Mouse (Mus musculus): ENCODE data around the gene Slc25a3. TPM values are rescaled to one million over a fixed set of nuclear protein-coding genes. Genes with fewer than 3 reads are reported as not detected.

The Slc25a3 gene
- polyA plus RNA-seq, 1 experiment, result 253 TPM

- Histone ChIP-seq H3K9me3 (no peaks in the 10 kb centered on the region), H3K27me3 (replicated peaks) (no peaks in the 10 kb centered on the region), H3K36me3 (replicated peaks; ENCODE audit: low read length) (peaks cover 42% of the 10 kb centered on the region), H3K4me3 (replicated peaks) (no peak overlapping the region), H3K4me1 (peaks cover 70% of the 10 kb centered on the region)
- no peak for TF ChIP-seq GATA1 (IDR thresholded peaks at IDR 0.05; ENCODE audit: borderline replicate concordance, low read length)
- TF ChIP-seq FLI1 (IDR thresholded peaks at IDR 0.05; ENCODE audit: low read length), result no peak
These were observed 42.0 kb upstream of the Slc25a3 start for GRCm38 (mm10) chr10:91165850-91166249.

GRCm38 (mm10) chr10:91164491-91164890 lies 40.6 kb upstream of the Slc25a3 start:
- TF ChIP-seq FLI1 (IDR thresholded peaks at IDR 0.05; ENCODE audit: low read length), result no peak
- no peak for TF ChIP-seq GATA1 (IDR thresholded peaks at IDR 0.05; ENCODE audit: borderline replicate concordance, low read length)
- no peaks in the 10 kb centered on the region for H3K9me3 ChIP-seq
- H3K4me3 ChIP-seq (replicated peaks), result no peak overlapping the region
- H3K36me3 ChIP-seq (replicated peaks; ENCODE audit: low read length), result peaks cover 56% of the 10 kb centered on the region
- H3K4me1 ChIP-seq, result peaks cover 69% of the 10 kb centered on the region
- H3K27me3 ChIP-seq (replicated peaks), result no peaks in the 10 kb centered on the region

- TF ChIP-seq FLI1 (IDR thresholded peaks at IDR 0.05; ENCODE audit: low read length) (no peak), GATA1 (IDR thresholded peaks at IDR 0.05; ENCODE audit: borderline replicate concordance, low read length) (no peak)
- no peaks in the 10 kb centered on the region for H3K27me3 ChIP-seq (replicated peaks)
- H3K4me1 ChIP-seq, result peaks cover 54% of the 10 kb centered on the region
- peaks cover 74% of the 10 kb centered on the region for H3K36me3 ChIP-seq (replicated peaks; ENCODE audit: low read length)
- H3K4me3 ChIP-seq (replicated peaks), result no peak overlapping the region
- no peaks in the 10 kb centered on the region for H3K9me3 ChIP-seq
These were observed 38.8 kb upstream of the Slc25a3 start for GRCm38 (mm10) chr10:91162511-91163163.

DNA sequence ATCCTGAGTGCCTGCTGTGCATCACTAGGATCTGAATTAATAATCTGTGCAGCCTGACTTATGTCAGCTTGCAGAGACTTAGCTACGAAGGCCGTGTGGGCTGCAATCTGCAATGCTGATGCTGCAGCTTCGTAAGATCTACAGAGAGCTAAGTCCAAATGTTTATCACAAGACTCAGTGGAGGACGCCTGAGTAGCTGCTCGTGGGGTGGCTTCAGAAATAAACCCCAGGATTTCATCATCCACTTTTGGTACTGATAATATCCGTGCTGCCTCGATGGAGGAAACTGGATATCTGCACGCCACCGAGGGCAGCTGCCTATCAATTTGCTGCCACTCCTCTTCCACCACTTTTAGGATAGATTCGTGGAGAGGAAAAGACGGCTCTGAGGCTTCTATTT lies 38.2 kb upstream of the Slc25a3 start:
- Histone ChIP-seq H3K4me1 (peaks cover 49% of the 10 kb centered on the region), H3K4me3 (replicated peaks) (no peak overlapping the region), H3K27me3 (replicated peaks) (no peaks in the 10 kb centered on the region), H3K9me3 (no peaks in the 10 kb centered on the region), H3K36me3 (replicated peaks; ENCODE audit: low read length) (peaks cover 80% of the 10 kb centered on the region)
- TF ChIP-seq GATA1 (IDR thresholded peaks at IDR 0.05; ENCODE audit: borderline replicate concordance, low read length), result no peak
- TF ChIP-seq FLI1 (IDR thresholded peaks at IDR 0.05; ENCODE audit: low read length), result no peak

DNA sequence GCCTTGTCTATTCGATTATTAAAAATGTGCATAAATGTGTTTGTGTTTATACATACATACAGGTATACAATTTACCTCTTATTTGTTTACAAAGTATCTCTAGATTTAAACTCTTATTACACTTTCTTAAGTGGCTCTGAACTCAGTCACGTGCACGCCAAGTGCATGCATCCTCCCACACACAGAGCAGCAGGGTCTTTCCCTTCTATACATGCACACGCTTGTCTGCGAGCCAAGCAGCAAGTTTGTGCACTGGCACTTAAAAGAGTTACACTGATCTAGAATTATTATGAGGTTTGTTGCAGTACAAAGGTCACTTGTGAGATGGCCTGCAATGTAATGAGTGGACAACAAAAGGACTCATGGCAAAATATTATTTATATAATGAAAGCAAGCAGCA lies 37.1 kb upstream of the Slc25a3 start:
- H3K36me3 ChIP-seq (replicated peaks; ENCODE audit: low read length), result peaks cover 90% of the 10 kb centered on the region
- H3K4me3 ChIP-seq (replicated peaks), result no peak overlapping the region
- no peaks in the 10 kb centered on the region for H3K27me3 ChIP-seq (replicated peaks)
- TF ChIP-seq FLI1 (IDR thresholded peaks at IDR 0.05; ENCODE audit: low read length), result no peak
- no peak for TF ChIP-seq GATA1 (IDR thresholded peaks at IDR 0.05; ENCODE audit: borderline replicate concordance, low read length)
- peaks cover 42% of the 10 kb centered on the region for H3K4me1 ChIP-seq
- H3K9me3 ChIP-seq, result no peaks in the 10 kb centered on the region

- H3K4me1 ChIP-seq, result peaks cover 31% of the 10 kb centered on the region
- no peak overlapping the region for H3K4me3 ChIP-seq (replicated peaks)
- H3K9me3 ChIP-seq, result no peaks in the 10 kb centered on the region
- no peaks in the 10 kb centered on the region for H3K27me3 ChIP-seq (replicated peaks)
- H3K36me3 ChIP-seq (replicated peaks; ENCODE audit: low read length), result peaks cover 99% of the 10 kb centered on the region
- no peak for TF ChIP-seq GATA1 (IDR thresholded peaks at IDR 0.05; ENCODE audit: borderline replicate concordance, low read length)
- TF ChIP-seq FLI1 (IDR thresholded peaks at IDR 0.05; ENCODE audit: low read length), result no peak
These were observed 34.6 kb upstream of the Slc25a3 start for GRCm38 (mm10) chr10:91158442-91158841.

GRCm38 (mm10) chr10:91156338-91156737 lies 32.5 kb upstream of the Slc25a3 start:
- H3K27me3 ChIP-seq (replicated peaks), result no peaks in the 10 kb centered on the region
- peaks cover 11% of the 10 kb centered on the region; the same call in 1 of the 2 replicates for H3K4me1 ChIP-seq
- no peaks in the 10 kb centered on the region for H3K9me3 ChIP-seq
- peaks cover 99% of the 10 kb centered on the region for H3K36me3 ChIP-seq (replicated peaks; ENCODE audit: low read length)
- TF ChIP-seq FLI1 (IDR thresholded peaks at IDR 0.05; ENCODE audit: low read length), result no peak
- no peak for TF ChIP-seq GATA1 (IDR thresholded peaks at IDR 0.05; ENCODE audit: borderline replicate concordance, low read length)
- H3K4me3 ChIP-seq (replicated peaks), result no peak overlapping the region

GRCm38 (mm10) chr10:91153894-91154503 lies 30.1 kb upstream of the Slc25a3 start:
- Histone ChIP-seq H3K9me3 (no peaks in the 10 kb centered on the region), H3K27me3 (replicated peaks) (no peaks in the 10 kb centered on the region), H3K4me1 (peaks cover 11% of the 10 kb centered on the region; the same call in 1 of the 2 replicates), H3K36me3 (replicated peaks; ENCODE audit: low read length) (peaks cover 99% of the 10 kb centered on the region), H3K4me3 (replicated peaks) (no peak overlapping the region)
- TF ChIP-seq GATA1 (IDR thresholded peaks at IDR 0.05; ENCODE audit: borderline replicate concordance, low read length) (no peak), FLI1 (IDR thresholded peaks at IDR 0.05; ENCODE audit: low read length) (no peak)

DNA sequence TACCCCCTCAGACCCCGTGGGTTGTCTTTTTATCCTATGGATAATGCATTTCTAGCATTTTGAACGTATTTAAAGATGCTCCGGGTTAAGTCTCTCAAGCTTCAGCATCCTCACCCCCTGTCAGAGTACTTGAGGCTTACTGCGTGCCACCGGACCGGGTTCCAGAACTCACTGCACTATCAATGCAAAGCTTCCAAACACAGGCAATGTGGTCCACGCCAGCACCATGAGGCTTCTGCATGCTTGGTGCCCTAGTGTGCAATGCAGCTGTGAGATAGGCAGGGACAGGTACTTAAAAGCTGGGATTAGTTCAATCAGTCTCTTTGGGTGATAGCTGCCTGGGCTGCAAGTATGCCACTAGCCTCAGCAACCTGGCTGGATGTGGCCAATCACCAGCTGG lies 21.6 kb upstream of the Slc25a3 start:
- H3K27me3 ChIP-seq (replicated peaks), result no peaks in the 10 kb centered on the region
- no peaks in the 10 kb centered on the region for H3K9me3 ChIP-seq
- TF ChIP-seq GATA1 (IDR thresholded peaks at IDR 0.05; ENCODE audit: borderline replicate concordance, low read length), result no peak
- TF ChIP-seq FLI1 (IDR thresholded peaks at IDR 0.05; ENCODE audit: low read length), result no peak
- H3K4me1 ChIP-seq, result peaks cover 15% of the 10 kb centered on the region
- no peak overlapping the region for H3K4me3 ChIP-seq (replicated peaks)
- peaks cover 53% of the 10 kb centered on the region for H3K36me3 ChIP-seq (replicated peaks; ENCODE audit: low read length)

All from megakaryocyte, embryonic 14.5 days (primary cell).